Comparison of ENCODE assay signal across 33 mouse cellular contexts in the genomic region with DNA sequence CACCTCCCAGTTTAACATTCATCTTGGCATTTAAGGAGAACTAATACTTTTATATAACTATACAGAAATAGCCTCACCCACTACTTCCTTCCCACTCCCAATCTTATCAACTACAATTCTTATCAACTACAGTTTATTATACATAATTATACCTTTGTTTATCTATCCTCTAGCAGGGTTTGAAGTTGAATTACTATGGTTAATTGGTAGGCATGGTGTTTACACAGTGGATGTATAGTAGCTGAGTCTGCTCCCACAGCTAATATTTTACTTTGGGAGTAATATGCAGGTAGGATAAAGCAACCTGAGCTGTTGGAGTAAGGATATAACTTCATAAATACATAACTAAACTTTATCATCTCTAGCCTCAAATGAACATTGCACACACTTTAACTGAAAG.
"Had no signal": no experiment of that assay in that cellular context is flagged by ENCODE, and none has a peak within 500 bp of the region (broad histone marks: within the 10 kb centered on the region; RNA-seq: fewer than 3 reads in every experiment).

No protein-coding gene starts in this region.

- H3K36me3 ChIP-seq: heart, embryonic 10.5 days; heart, embryonic 12.5 days; heart, embryonic 13.5 days; heart, embryonic 15.5 days; hindbrain, embryonic 10.5 days; hindbrain, embryonic 12.5 days; hindbrain, embryonic 13.5 days; hindbrain, embryonic 15.5 days; kidney, embryonic 15.5 days had no signal

- H3K9me3 ChIP-seq: heart, embryonic 10.5 days; heart, embryonic 12.5 days; heart, embryonic 13.5 days; heart, embryonic 15.5 days; hindbrain, embryonic 10.5 days; hindbrain, embryonic 12.5 days; hindbrain, embryonic 13.5 days; hindbrain, embryonic 15.5 days; kidney, embryonic 15.5 days had no signal

- H3K9ac ChIP-seq: heart, embryonic 12.5 days; heart, embryonic 13.5 days; heart, embryonic 15.5 days; hindbrain, embryonic 12.5 days; hindbrain, embryonic 13.5 days; hindbrain, embryonic 14.5 days; hindbrain, embryonic 15.5 days; kidney, embryonic 15.5 days had no signal

- H3K27ac ChIP-seq: heart, adult 2 months; heart, embryonic 10.5 days; heart, embryonic 13.5 days; heart, embryonic 15.5 days; hindbrain, embryonic 10.5 days; hindbrain, embryonic 12.5 days; hindbrain, embryonic 13.5 days; hindbrain, embryonic 14.5 days; hindbrain, embryonic 15.5 days; hindbrain, postnatal 0 days; kidney, embryonic 15.5 days; kidney, postnatal 0 days; layer of hippocampus, adult 2 months; left cerebral cortex, adult 2 months had no signal

- ATAC-seq: hindbrain, embryonic 16.5 days; hindbrain, postnatal 0 days; inflammation-experienced regulatory T-cells, adult 6 months had no signal

- H3K27me3 ChIP-seq: heart, embryonic 12.5 days; heart, embryonic 13.5 days; heart, embryonic 15.5 days; hindbrain, embryonic 12.5 days; hindbrain, embryonic 13.5 days; hindbrain, embryonic 15.5 days; kidney, embryonic 15.5 days had no signal

- H3K4me1 ChIP-seq: heart, embryonic 10.5 days; heart, embryonic 12.5 days; heart, embryonic 13.5 days; heart, embryonic 15.5 days; hindbrain, embryonic 10.5 days; hindbrain, embryonic 12.5 days; hindbrain, embryonic 13.5 days; hindbrain, embryonic 15.5 days; kidney, embryonic 15.5 days had no signal

- H3K4me2 ChIP-seq: heart, embryonic 11.5 days; heart, embryonic 12.5 days; heart, embryonic 13.5 days; heart, embryonic 15.5 days; hindbrain, embryonic 12.5 days; hindbrain, embryonic 13.5 days; hindbrain, embryonic 14.5 days; hindbrain, embryonic 15.5 days; kidney, embryonic 15.5 days had no signal

- DNase-seq: heart, adult 2 months; heart, postnatal 10 days; heart, postnatal 14 days; heart, postnatal 36 days; heart, postnatal 4 days; kidney, adult 11 months; kidney, adult 18-20 months; kidney, adult 2 months; kidney, adult 9 months; kidney, postnatal 10 days; kidney, postnatal 14 days; kidney, postnatal 25 days; kidney, postnatal 36 days; kidney, postnatal 4 days; layer of hippocampus, adult 9-11 months; layer of hippocampus, postnatal 36 days had no signal

- H3K4me3 ChIP-seq: heart, adult 2 months; heart, embryonic 10.5 days; heart, embryonic 12.5 days; heart, embryonic 13.5 days; heart, embryonic 15.5 days; hindbrain, embryonic 10.5 days; hindbrain, embryonic 12.5 days; hindbrain, embryonic 13.5 days; hindbrain, embryonic 15.5 days; kidney, embryonic 15.5 days; layer of hippocampus, adult 2 months; left cerebral cortex, adult 2 months had no signal
